Mouse (Mus musculus): ENCODE data around the gene Mctp1. TPM values are rescaled to one million over a fixed set of nuclear protein-coding genes. Genes with fewer than 3 reads are reported as not detected.
"Not testable (repeated sequence)": the region's sequence is repeated elsewhere in the genome, so short reads cannot be mapped to it uniquely, and the experiment has no call there.

The Mctp1 gene
- polyA plus RNA-seq, 1 experiment from 2014 or later = 3.0 TPM

GRCm38 (mm10) chr13:76422124-76422523 is 37.8 kb downstream of the Mctp1 start:
- Histone ChIP-seq H3K36me3 (replicated peaks) (no peaks in the 10 kb centered on the region), H3K27ac (no peak overlapping the region), H3K27me3 (ENCODE audit: poor library complexity, severe bottlenecking) (no peaks in the 10 kb centered on the region), H3K4me1 (no peaks in the 10 kb centered on the region), H3K4me3 (no peak overlapping the region), H3K9me3 (no peaks in the 10 kb centered on the region)
- WGBS = 92% methylated on average over 5 of the region's 5 CpGs
- no peak for DNase-seq (ENCODE audit: extremely low spot score, low spot score)

- no peaks in the 10 kb centered on the region for H3K36me3 ChIP-seq (replicated peaks)
- no peak for DNase-seq (ENCODE audit: extremely low spot score, low spot score)
- H3K4me1 ChIP-seq = no peaks in the 10 kb centered on the region
- WGBS = 86% methylated on average over 6 of the region's 6 CpGs
- no peak overlapping the region for H3K27ac ChIP-seq
- no peaks in the 10 kb centered on the region for H3K9me3 ChIP-seq
- no peak overlapping the region for H3K4me3 ChIP-seq
- no peaks in the 10 kb centered on the region for H3K27me3 ChIP-seq (ENCODE audit: poor library complexity, severe bottlenecking)
Measured at GRCm38 (mm10) chr13:76429456-76429855, 45.1 kb downstream of the Mctp1 start.

- WGBS = 91% methylated on average over 2 of the region's 2 CpGs
- no peak for DNase-seq (ENCODE audit: extremely low spot score, low spot score)
- no peaks in the 10 kb centered on the region for H3K27me3 ChIP-seq (ENCODE audit: poor library complexity, severe bottlenecking)
- no peak overlapping the region for H3K4me3 ChIP-seq
- H3K27ac ChIP-seq = no peak overlapping the region
- H3K4me1 ChIP-seq = no peaks in the 10 kb centered on the region
- H3K36me3 ChIP-seq (replicated peaks) = no peaks in the 10 kb centered on the region
- no peaks in the 10 kb centered on the region for H3K9me3 ChIP-seq
Measured at GRCm38 (mm10) chr13:76429927-76430326, 45.6 kb downstream of the Mctp1 start.

GRCm38 (mm10) chr13:76431946-76432345 is 47.6 kb downstream of the Mctp1 start:
- H3K4me3 ChIP-seq = no peak overlapping the region
- no peak for DNase-seq (ENCODE audit: extremely low spot score, low spot score)
- 93% methylated on average over 2 of the region's 2 CpGs for WGBS
- no peaks in the 10 kb centered on the region for H3K36me3 ChIP-seq (replicated peaks)
- H3K27ac ChIP-seq = no peak overlapping the region
- no peaks in the 10 kb centered on the region for H3K4me1 ChIP-seq
- H3K27me3 ChIP-seq (ENCODE audit: poor library complexity, severe bottlenecking) = no peaks in the 10 kb centered on the region
- H3K9me3 ChIP-seq = no peaks in the 10 kb centered on the region

GRCm38 (mm10) chr13:76433438-76433837 is 49.1 kb downstream of the Mctp1 start:
- Histone ChIP-seq H3K36me3 (replicated peaks) (no peaks in the 10 kb centered on the region), H3K4me3 (no peak overlapping the region), H3K27me3 (ENCODE audit: poor library complexity, severe bottlenecking) (no peaks in the 10 kb centered on the region), H3K4me1 (no peaks in the 10 kb centered on the region), H3K9me3 (no peaks in the 10 kb centered on the region), H3K27ac (no peak overlapping the region)
- WGBS = 87% methylated on average over 4 of the region's 4 CpGs
- DNase-seq (ENCODE audit: extremely low spot score, low spot score) = no peak

- Histone ChIP-seq H3K9me3 (no peaks in the 10 kb centered on the region), H3K27ac (no peak overlapping the region), H3K4me1 (no peaks in the 10 kb centered on the region), H3K4me3 (no peak overlapping the region), H3K27me3 (ENCODE audit: poor library complexity, severe bottlenecking) (no peaks in the 10 kb centered on the region), H3K36me3 (replicated peaks) (no peaks in the 10 kb centered on the region)
- DNase-seq (ENCODE audit: extremely low spot score, low spot score) = no peak
Measured at GRCm38 (mm10) chr13:76436426-76436825, 52.1 kb downstream of the Mctp1 start.

- WGBS = 84% methylated on average over 1 of the region's 1 CpGs
- no peak for DNase-seq (ENCODE audit: extremely low spot score, low spot score)
- H3K4me1 ChIP-seq = no peaks in the 10 kb centered on the region
- no peaks in the 10 kb centered on the region for H3K9me3 ChIP-seq
- no peaks in the 10 kb centered on the region for H3K36me3 ChIP-seq (replicated peaks)
- H3K27ac ChIP-seq = no peak overlapping the region
- no peak overlapping the region for H3K4me3 ChIP-seq
- no peaks in the 10 kb centered on the region for H3K27me3 ChIP-seq (ENCODE audit: poor library complexity, severe bottlenecking)
Measured at GRCm38 (mm10) chr13:76438765-76439164, 54.4 kb downstream of the Mctp1 start.

GRCm38 (mm10) chr13:76446059-76446458 is 61.7 kb downstream of the Mctp1 start:
- WGBS = 92% methylated on average over 1 of the region's 1 CpGs
- peaks cover 4% of the 10 kb centered on the region for H3K4me1 ChIP-seq
- H3K9me3 ChIP-seq = no peaks in the 10 kb centered on the region
- no peak overlapping the region for H3K27ac ChIP-seq
- H3K4me3 ChIP-seq = no peak overlapping the region
- no peak for DNase-seq (ENCODE audit: extremely low spot score, low spot score)
- H3K36me3 ChIP-seq (replicated peaks) = no peaks in the 10 kb centered on the region
- no peaks in the 10 kb centered on the region for H3K27me3 ChIP-seq (ENCODE audit: poor library complexity, severe bottlenecking)

- 84% methylated on average over 1 of the region's 1 CpGs for WGBS
- peaks cover 4% of the 10 kb centered on the region for H3K4me1 ChIP-seq
- no peak for DNase-seq (ENCODE audit: extremely low spot score, low spot score)
- no peaks in the 10 kb centered on the region for H3K27me3 ChIP-seq (ENCODE audit: poor library complexity, severe bottlenecking)
- H3K27ac ChIP-seq = no peak overlapping the region
- H3K9me3 ChIP-seq = no peaks in the 10 kb centered on the region
- no peak overlapping the region for H3K4me3 ChIP-seq
- H3K36me3 ChIP-seq (replicated peaks) = no peaks in the 10 kb centered on the region
Measured at GRCm38 (mm10) chr13:76447528-76447927, 63.2 kb downstream of the Mctp1 start.

- 81% methylated on average over 3 of the region's 3 CpGs for WGBS
- not testable (repeated sequence) for H3K4me3 ChIP-seq; H3K9me3 ChIP-seq; H3K4me1 ChIP-seq; DNase-seq (ENCODE audit: extremely low spot score, low spot score); H3K36me3 ChIP-seq (replicated peaks); H3K27ac ChIP-seq; H3K27me3 ChIP-seq (ENCODE audit: poor library complexity, severe bottlenecking)
Measured at GRCm38 (mm10) chr13:76451526-76451925, 67.2 kb downstream of the Mctp1 start.

- Histone ChIP-seq H3K9me3 (no peaks in the 10 kb centered on the region), H3K4me3 (no peak overlapping the region), H3K36me3 (replicated peaks) (no peaks in the 10 kb centered on the region), H3K4me1 (no peaks in the 10 kb centered on the region), H3K27ac (no peak overlapping the region), H3K27me3 (ENCODE audit: poor library complexity, severe bottlenecking) (no peaks in the 10 kb centered on the region)
- DNase-seq (ENCODE audit: extremely low spot score, low spot score) = no peak
Measured at GRCm38 (mm10) chr13:76481601-76482000, 97.3 kb downstream of the Mctp1 start.

GRCm38 (mm10) chr13:76482998-76483397 is 98.7 kb downstream of the Mctp1 start:
- Histone ChIP-seq H3K4me1 (no peaks in the 10 kb centered on the region), H3K36me3 (replicated peaks) (no peaks in the 10 kb centered on the region), H3K27me3 (ENCODE audit: poor library complexity, severe bottlenecking) (no peaks in the 10 kb centered on the region), H3K9me3 (no peaks in the 10 kb centered on the region), H3K4me3 (no peak overlapping the region), H3K27ac (no peak overlapping the region)
- DNase-seq (ENCODE audit: extremely low spot score, low spot score) = no peak
- WGBS = 83% methylated on average over 2 of the region's 2 CpGs

- no peak overlapping the region for H3K27ac ChIP-seq
- no peak for DNase-seq (ENCODE audit: extremely low spot score, low spot score)
Measured at GRCm38 (mm10) chr13:76484086-76484709, 99.9 kb downstream of the Mctp1 start.

GRCm38 (mm10) chr13:76515896-76516295 is 131.6 kb downstream of the Mctp1 start:
- 88% methylated on average over 2 of the region's 2 CpGs for WGBS
- Histone ChIP-seq H3K4me1 (no peaks in the 10 kb centered on the region), H3K27ac (no peak overlapping the region), H3K9me3 (no peaks in the 10 kb centered on the region), H3K4me3 (no peak overlapping the region), H3K36me3 (replicated peaks) (no peaks in the 10 kb centered on the region), H3K27me3 (ENCODE audit: poor library complexity, severe bottlenecking) (no peaks in the 10 kb centered on the region)
- no peak for DNase-seq (ENCODE audit: extremely low spot score, low spot score)

More at GRCm38 (mm10) chr13:76484086-76484709, 99.9 kb downstream of the Mctp1 start:
- H3K4me1 ChIP-seq = no peaks in the 10 kb centered on the region
- no peaks in the 10 kb centered on the region for H3K9me3 ChIP-seq
- H3K4me3 ChIP-seq = no peak overlapping the region
- whole genome bisulfite sequencing = 81% methylated on average over 2 of the region's 2 CpGs
- H3K27me3 ChIP-seq (ENCODE audit: poor library complexity, severe bottlenecking) = no peaks in the 10 kb centered on the region
- H3K36me3 ChIP-seq (replicated peaks) = no peaks in the 10 kb centered on the region
